Comparison of ENCODE assay signal across 27 mouse cellular contexts in genomic region chr9:76525592-76525991, GRCm38 (mm10). TPM values are rescaled to one million over a fixed set of nuclear protein-coding genes. Genes with fewer than 3 reads are reported as not detected.
"Had no signal": no experiment of that assay in that cellular context is flagged by ENCODE, and none has a peak within 500 bp of the region (broad histone marks: within the 10 kb centered on the region; RNA-seq: fewer than 3 reads in every experiment).

No protein-coding gene starts in this region.

- H3K4me1 ChIP-seq: hindbrain, embryonic 13.5 days; hindbrain, embryonic 15.5 days; kidney, embryonic 15.5 days; limb, embryonic 13.5 days; limb, embryonic 15.5 days had no signal

- DNase-seq: gastrocnemius, adult 2 months; gastrocnemius, postnatal 10 days; gastrocnemius, postnatal 25 days; heart, adult 2 months; heart, postnatal 14 days; heart, postnatal 36 days; kidney, adult 11 months; kidney, adult 2 months; kidney, adult 9 months; kidney, postnatal 14 days; kidney, postnatal 36 days; layer of hippocampus, adult 9-11 months; layer of hippocampus, postnatal 36 days; left cerebral cortex, postnatal 4 days had no signal

- ATAC-seq: hindbrain, postnatal 0 days had no signal

- H3K4me3 ChIP-seq: gastrocnemius, adult 2 months; heart, adult 2 months; heart, embryonic 13.5 days; heart, embryonic 15.5 days; hindbrain, embryonic 13.5 days; hindbrain, embryonic 15.5 days; kidney, embryonic 15.5 days; limb, embryonic 13.5 days; limb, embryonic 15.5 days had no signal

- H3K9ac ChIP-seq: heart, embryonic 13.5 days; heart, embryonic 15.5 days; hindbrain, embryonic 13.5 days; hindbrain, embryonic 15.5 days; kidney, embryonic 15.5 days; limb, embryonic 13.5 days; limb, embryonic 15.5 days had no signal

- H3K36me3 ChIP-seq: heart, embryonic 13.5 days; heart, embryonic 15.5 days; hindbrain, embryonic 13.5 days; hindbrain, embryonic 15.5 days; kidney, embryonic 15.5 days; limb, embryonic 13.5 days; limb, embryonic 15.5 days had no signal

- H3K4me2 ChIP-seq: heart, embryonic 11.5 days; heart, embryonic 13.5 days; heart, embryonic 15.5 days; hindbrain, embryonic 13.5 days; hindbrain, embryonic 15.5 days; kidney, embryonic 15.5 days; limb, embryonic 13.5 days; limb, embryonic 15.5 days had no signal

- H3K27me3 ChIP-seq: heart, embryonic 13.5 days; heart, embryonic 15.5 days; hindbrain, embryonic 13.5 days; hindbrain, embryonic 15.5 days; kidney, embryonic 15.5 days; limb, embryonic 13.5 days; limb, embryonic 15.5 days had no signal

- H3K9me3 ChIP-seq: heart, embryonic 13.5 days; heart, embryonic 15.5 days; hindbrain, embryonic 13.5 days; hindbrain, embryonic 15.5 days; kidney, embryonic 15.5 days; limb, embryonic 13.5 days; limb, embryonic 15.5 days had no signal

- H3K27ac ChIP-seq: gastrocnemius, adult 2 months; heart, adult 2 months; heart, embryonic 13.5 days; heart, embryonic 15.5 days; hindbrain, embryonic 13.5 days; hindbrain, embryonic 15.5 days; hindbrain, postnatal 0 days; kidney, embryonic 15.5 days; kidney, postnatal 0 days; limb, embryonic 13.5 days; limb, embryonic 15.5 days had no signal

RNA-seq across cellular contexts. Expression of gene Fam83b, which starts 41.3 kb away (rescaled TPM):
- total RNA-seq: gastrocnemius, adult 2 months; gastrocnemius, postnatal 25 days; gastrocnemius, postnatal 4 days; hematopoietic stem cell, adult 5-6 weeks; hindbrain, postnatal 0 days had no signal
- polyA plus RNA-seq: heart, adult 2 months; hindbrain, embryonic 13.5 days; liver, adult 2 months had no signal
